Mouse (Mus musculus) CH12.LX (cell line): ENCODE data around the gene Dnajc5. TPM values are rescaled to one million over a fixed set of nuclear protein-coding genes. Genes with fewer than 3 reads are reported as not detected.

ENCODE experiments used
- DNase-seq: peaks from one replicate; pipeline ENCODE4 v3.0.0-alpha.2; 2013; ENCODE audit errors: extremely low read depth
- H3K27ac ChIP-seq: 2 replicates; pipeline ENCODE4 v1.5.1; 2012; ENCODE audit warnings: low read depth, mild to moderate bottlenecking, control low read depth, moderate library complexity; ENCODE audit not compliant: insufficient read depth
- H3K27me3 ChIP-seq: replicated peaks from 2 replicates; pipeline ENCODE3; 2012; ENCODE audit warnings: inconsistent platforms
- H3K36me3 ChIP-seq, 2 experiments: replicated peaks in 1 of 2; 2 replicates each; pipeline versions ENCODE3 to v1.6.1; 2012; ENCODE audit warnings: inconsistent platforms in 1 of 2, low read length in 1 of 2, mild to moderate bottlenecking in 1 of 2, mixed read lengths in 1 of 2, moderate library complexity in 1 of 2; ENCODE audit not compliant: control insufficient read depth in 1 of 2, insufficient read depth in 1 of 2
- H3K4me1 ChIP-seq, 2 experiments: 2 replicates each; pipeline ENCODE4 v1.6.1; 2012; ENCODE audit warnings: inconsistent platforms in 1 of 2, moderate library complexity in 1 of 2; ENCODE audit not compliant: insufficient read depth in 2 of 2, control insufficient read depth in 1 of 2
- H3K4me2 ChIP-seq: 2 replicates; pipeline ENCODE4 v1.6.1; 2012; ENCODE audit warnings: low read depth, mild to moderate bottlenecking, control low read depth; ENCODE audit not compliant: poor library complexity, insufficient read depth, severe bottlenecking
- H3K4me3 ChIP-seq, 3 experiments: fragments of 150-350 bp in 1 of 3; sonication (generic) in 1 of 3; replicated peaks in 1 of 3; 2 replicates each; pipeline versions ENCODE3 to v1.5.1; 2011 to 2012; ENCODE audit warnings: low read depth in 2 of 3, low read length in 2 of 3, mild to moderate bottlenecking in 2 of 3, moderate library complexity in 2 of 3, control low read depth in 1 of 3, improper control_type of control experiment in 1 of 3, inconsistent platforms in 1 of 3, mixed read lengths in 1 of 3; ENCODE audit not compliant: poor library complexity in 1 of 3
- H3K79me2 ChIP-seq: replicated peaks from 2 replicates; pipeline ENCODE4 v1.6.1; 2012; ENCODE audit warnings: mild to moderate bottlenecking, moderate library complexity; ENCODE audit not compliant: control insufficient read depth, poor library complexity, insufficient read depth, severe bottlenecking; ENCODE audit errors: extremely low read depth
- H3K9ac ChIP-seq: 2 replicates; pipeline ENCODE4 v1.6.1; 2012; ENCODE audit warnings: low read depth, mild to moderate bottlenecking, control low read depth, moderate library complexity; ENCODE audit not compliant: insufficient read depth
- H3K9me3 ChIP-seq: replicated peaks from 2 replicates; pipeline ENCODE3; 2012; ENCODE audit warnings: low read length, inconsistent platforms, mixed read lengths
- BHLHE40 ChIP-seq: IDR thresholded peaks from 2 replicates; pipeline ENCODE4 v1.6.1; 2011; ENCODE audit warnings: mild to moderate bottlenecking, low read depth, low read length, improper control_type of control experiment
- CHD2 ChIP-seq: IDR thresholded peaks from 2 replicates; pipeline ENCODE4 v1.6.1; 2011; ENCODE audit warnings: low read length, improper control_type of control experiment
- E2F4 ChIP-seq: IDR thresholded peaks from 2 replicates; pipeline ENCODE4 v1.6.1; 2011; ENCODE audit warnings: low read depth, low read length, improper control_type of control experiment; ENCODE audit not compliant: insufficient replicate concordance
- ELF1 ChIP-seq: IDR thresholded peaks from 2 replicates; pipeline ENCODE4 v1.6.1; 2014; ENCODE audit warnings: low read depth, mild to moderate bottlenecking, inconsistent platforms, low read length, improper control_type of control experiment
- EP300 ChIP-seq: IDR thresholded peaks from 2 replicates; pipeline ENCODE4 v1.6.1; 2011; ENCODE audit warnings: low read length, improper control_type of control experiment
- ETS1 ChIP-seq: conservative IDR thresholded peaks from 2 replicates; pipeline ENCODE4 v1.6.1; 2012; ENCODE audit warnings: low read depth, mild to moderate bottlenecking, inconsistent platforms, low read length, improper control_type of control experiment, moderate library complexity
- IRF4 ChIP-seq: IDR thresholded peaks from 2 replicates; pipeline ENCODE4 v1.6.1; 2014; ENCODE audit warnings: low read depth, mild to moderate bottlenecking, inconsistent platforms, low read length, improper control_type of control experiment
- KAT2A ChIP-seq: IDR thresholded peaks from 2 replicates; pipeline ENCODE4 v1.6.1; 2012; ENCODE audit warnings: low read length, improper control_type of control experiment, inconsistent platforms; ENCODE audit not compliant: insufficient replicate concordance
- MAFK ChIP-seq: IDR thresholded peaks from 2 replicates; pipeline ENCODE4 v1.6.1; 2011; ENCODE audit warnings: low read length, improper control_type of control experiment; ENCODE audit not compliant: insufficient replicate concordance
- MAX ChIP-seq: IDR thresholded peaks from 2 replicates; pipeline ENCODE4 v1.6.1; 2011; ENCODE audit warnings: low read length, improper control_type of control experiment
- MEF2A ChIP-seq: IDR thresholded peaks from 2 replicates; pipeline ENCODE4 v1.6.1; 2014; ENCODE audit warnings: low read depth, mild to moderate bottlenecking, inconsistent platforms, low read length, improper control_type of control experiment, borderline replicate concordance
- MYC ChIP-seq: IDR thresholded peaks from 2 replicates; pipeline ENCODE4 v1.6.1; 2011; ENCODE audit warnings: low read depth, mild to moderate bottlenecking, improper control_type of control experiment, low read length
- NELFE ChIP-seq: IDR thresholded peaks from 2 replicates; pipeline ENCODE4 v1.6.1; 2011; ENCODE audit warnings: low read depth, low read length, improper control_type of control experiment
- NRF1 ChIP-seq: IDR thresholded peaks from 2 replicates; pipeline ENCODE4 v1.6.1; 2014; ENCODE audit warnings: low read depth, mild to moderate bottlenecking, inconsistent platforms, low read length, improper control_type of control experiment, moderate library complexity
- PAX5 ChIP-seq: IDR thresholded peaks from 2 replicates; pipeline ENCODE4 v1.6.1; 2012; ENCODE audit warnings: low read length, inconsistent platforms, mixed read lengths
- POLR2A ChIP-seq: IDR thresholded peaks from 2 replicates; pipeline ENCODE4 v1.6.1; 2011; ENCODE audit warnings: low read depth, mild to moderate bottlenecking, improper control_type of control experiment, low read length
- POLR2AphosphoS2 ChIP-seq: IDR thresholded peaks from 2 replicates; pipeline ENCODE4 v1.6.1; 2011; ENCODE audit warnings: low read depth, low read length, improper control_type of control experiment
- SIN3A ChIP-seq: IDR thresholded peaks from 2 replicates; pipeline ENCODE4 v1.6.1; 2012; ENCODE audit warnings: low read length, improper control_type of control experiment, inconsistent platforms
- SMC3 ChIP-seq: IDR thresholded peaks from 2 replicates; pipeline ENCODE4 v1.6.1; 2011; ENCODE audit warnings: low read depth, low read length, improper control_type of control experiment
- TBP ChIP-seq: conservative IDR thresholded peaks from 2 replicates; pipeline ENCODE4 v1.6.1; 2011; ENCODE audit warnings: low read depth, low read length, improper control_type of control experiment
- TCF12 ChIP-seq: IDR thresholded peaks from 2 replicates; pipeline ENCODE4 v1.6.1; 2014; ENCODE audit warnings: low read depth, mild to moderate bottlenecking, inconsistent platforms, low read length, improper control_type of control experiment
- UBTF ChIP-seq: IDR thresholded peaks from 2 replicates; pipeline ENCODE4 v1.6.1; 2012; ENCODE audit warnings: low read depth, mild to moderate bottlenecking, inconsistent platforms, low read length, improper control_type of control experiment, moderate library complexity
- USF1 ChIP-seq: IDR thresholded peaks from 2 replicates; pipeline ENCODE4 v1.6.1; 2014; ENCODE audit warnings: low read depth, mild to moderate bottlenecking, inconsistent platforms, low read length, improper control_type of control experiment
- ZC3H11A ChIP-seq: IDR thresholded peaks from 2 replicates; pipeline ENCODE4 v1.6.1; 2012; ENCODE audit warnings: low read depth, mild to moderate bottlenecking, inconsistent platforms, low read length, improper control_type of control experiment
- dilution Hi-C: fragments of 300-500 bp; cut with MboI; formaldehyde crosslinking; loops from 2 replicates; pipeline ENCODE4 v1.14.3; 2020; ENCODE audit warnings: low sequenced_read_pairs; ENCODE audit not compliant: extremely low pct_unique_long_range_greater_than_20kb, extremely low pct_ligation_motif_present
- in situ Hi-C: fragments of 300-500 bp; cut with MboI; formaldehyde crosslinking; loops from 3 replicates; pipeline ENCODE4 v1.14.3; 2019; ENCODE audit warnings: low sequenced_read_pairs, low pct_ligation_motif_present, low pct_unique_long_range_greater_than_20kb, mixed read lengths
- polyA plus RNA-seq: library from polyadenylated mRNA; unstranded; fragments of >175 nt; gene quantifications from 2 replicates; pipeline ENCODE4 v1.2.1, GENCODE M21; 2012; ENCODE audit warnings: low read depth; ENCODE audit not compliant: insufficient read length
- total RNA-seq, 2 experiments: library from RNA; depleted of rRNA; stranded (reverse); fragments of 300-350 nt in 1 of 2; fragments of >200 nt in 1 of 2; gene quantifications; 2 replicates each; pipeline ENCODE4 v1.2.3; 2012 to 2014

Dnajc5 gene
- total and polyA plus RNA-seq, 3 experiments, result 51.1 to 54.6 (median 54.5) TPM

DNA sequence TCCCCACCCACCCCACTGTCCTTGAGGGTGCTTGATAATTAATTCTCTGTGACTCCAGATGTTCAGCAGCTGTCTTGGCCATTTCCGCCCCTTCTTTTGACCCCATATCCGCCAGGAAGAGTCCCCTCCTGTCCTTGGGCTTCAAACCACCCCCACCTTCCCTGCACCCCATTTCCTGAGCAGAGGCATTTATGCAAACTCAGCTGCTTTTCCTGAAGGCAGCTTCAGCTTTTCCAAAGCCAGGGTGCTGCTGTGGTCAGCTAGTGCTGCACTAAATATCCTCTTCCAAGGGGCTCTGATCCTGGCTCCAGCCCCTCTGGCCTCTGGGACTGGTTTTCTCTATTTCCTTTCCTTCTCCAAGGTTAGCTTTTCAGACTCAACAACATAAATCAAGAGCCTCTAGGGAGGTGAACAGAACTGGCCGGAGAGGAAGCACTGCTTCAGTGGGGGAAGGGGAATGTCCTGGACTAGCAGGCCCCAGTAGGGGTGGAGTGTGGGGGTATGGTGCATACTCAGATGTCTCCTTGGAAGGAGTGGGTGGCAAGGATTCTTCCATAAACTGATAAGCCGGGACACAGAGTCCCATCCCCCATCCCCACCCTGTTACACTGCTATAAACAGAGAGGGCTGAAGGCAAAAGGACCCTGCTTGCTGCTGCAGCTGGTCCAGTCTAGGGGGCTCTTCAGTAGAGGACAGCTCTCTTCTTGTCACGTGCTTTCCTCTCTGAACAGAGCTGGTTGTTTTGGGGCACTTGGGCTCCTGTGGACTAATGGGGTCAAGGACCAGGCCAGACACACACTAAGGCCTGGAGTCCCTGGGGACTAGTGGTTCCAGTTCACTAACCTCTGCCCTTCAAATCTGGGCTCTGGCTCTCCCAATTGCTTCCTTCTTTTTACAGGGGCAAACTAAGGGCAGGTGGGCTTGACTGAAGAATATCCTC, 32.7 kb upstream of the Dnajc5 start:
- H3K27me3 ChIP-seq, result no peaks in the 10 kb centered on the region
- H3K27ac ChIP-seq, result no peak overlapping the region
- no peaks in the 10 kb centered on the region for H3K36me3 ChIP-seq
- H3K9ac ChIP-seq, result no peak overlapping the region
- 0 out of 2 replicates have a peak, but pooled peaks have one; percentile 9 for TF ChIP-seq MEF2A
- TF ChIP-seq PAX5, result no peak
- TF ChIP-seq ELF1, result no peak
- TF ChIP-seq NRF1, result no peak
- TF ChIP-seq SIN3A, result no peak
- TF ChIP-seq BHLHE40, result peak; percentile 60
- TF ChIP-seq EP300, result no peak
- TF ChIP-seq CHD2, result peak; percentile 40
- no peak for TF ChIP-seq ETS1
- 0 out of 2 replicates have a peak, but pooled peaks have one; percentile 5 for TF ChIP-seq IRF4
- no peak for TF ChIP-seq SMC3
- TF ChIP-seq MAFK, result peak; percentile 43; the same call in 1 of the 2 replicates
- no peak for TF ChIP-seq NELFE
- TF ChIP-seq ZC3H11A, result no peak
- TF ChIP-seq E2F4, result no peak
- no peaks in the 10 kb centered on the region for H3K9me3 ChIP-seq
- in situ Hi-C loops (loop anchor here (5.0 to 25.0 kb wide), 2 partner anchors 95 to 300 kb away; partner anchors contain the start of gene Ppdpf), dilution Hi-C loops (no loop called here)
- H3K4me2 ChIP-seq, result peak overlapping the region; percentile 24; the same call in 1 of the 2 replicates
- peak; percentile 24 for DNase-seq
- H3K4me3 ChIP-seq, result no peak overlapping the region
- no peaks in the 10 kb centered on the region for H3K79me2 ChIP-seq
- peaks cover 31 to 71% of the 10 kb centered on the region in 2 experiments for H3K4me1 ChIP-seq

DNA sequence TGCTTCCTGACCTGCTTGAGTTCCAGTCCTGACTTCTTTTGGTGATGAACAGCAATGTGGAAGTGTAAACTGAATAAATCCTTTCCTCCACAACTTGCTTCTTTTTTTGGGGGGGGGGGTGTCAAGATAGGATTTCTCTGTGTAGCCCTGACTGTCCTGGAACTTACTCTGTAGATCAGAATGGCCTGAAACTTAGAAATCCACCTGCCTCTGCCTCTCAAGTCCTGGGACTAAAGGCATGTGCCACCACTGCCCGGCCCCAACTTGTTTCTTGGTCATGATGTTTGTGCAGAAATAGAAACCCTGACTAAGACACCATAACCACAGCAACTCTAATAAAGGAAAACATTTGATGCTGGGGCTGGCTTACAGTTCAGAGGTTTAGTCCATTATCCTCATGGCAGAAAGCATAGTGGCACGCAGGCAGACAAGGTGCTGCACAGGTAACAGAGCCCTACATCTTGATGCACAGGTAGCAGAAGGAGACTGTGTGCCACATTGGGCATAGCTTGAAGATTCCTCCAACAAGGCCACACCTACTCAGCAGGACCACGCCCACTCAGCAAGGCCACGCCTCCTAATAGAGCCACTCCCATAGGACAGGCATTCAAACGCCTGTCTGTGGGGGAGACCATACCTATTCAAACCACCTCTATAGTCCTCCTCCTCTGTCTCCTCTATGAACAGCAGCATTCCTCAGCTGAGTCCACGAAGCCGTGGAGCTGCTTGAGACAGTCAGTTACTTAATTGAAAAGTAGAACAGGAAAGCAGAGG, 28.7 kb upstream of the Dnajc5 start:
- H3K9ac ChIP-seq, result no peak overlapping the region
- no peak for TF ChIP-seq POLR2A
- no peak for TF ChIP-seq TCF12
- TF ChIP-seq MYC, result no peak
- TF ChIP-seq POLR2AphosphoS2, result no peak
- no peak for TF ChIP-seq MAFK
- 0 out of 2 replicates have a peak, but pooled peaks have one; percentile 7 for TF ChIP-seq TBP
- TF ChIP-seq MAX, result 0 out of 2 replicates have a peak, but pooled peaks have one; percentile 21
- TF ChIP-seq UBTF, result no peak
- no peak for TF ChIP-seq KAT2A
- no peak for TF ChIP-seq ELF1
- TF ChIP-seq USF1, result no peak
- no peak overlapping the region for H3K27ac ChIP-seq
- peaks cover 20 to 50% of the 10 kb centered on the region in 2 experiments for H3K4me1 ChIP-seq
- peak overlapping the region in 2 of 3 experiments; percentile 15 to 23 for H3K4me3 ChIP-seq
- peaks cover 0 to 7% of the 10 kb centered on the region in 2 experiments for H3K36me3 ChIP-seq
- H3K4me2 ChIP-seq, result peak overlapping the region; percentile 4; the same call in 1 of the 2 replicates
- DNase-seq, result peak; percentile 89
- in situ Hi-C loops (loop anchor here (5.0 to 25.0 kb wide), 2 partner anchors 74 to 304 kb away; partner anchors contain the start of gene Ppdpf), dilution Hi-C loops (no loop called here)
- no peaks in the 10 kb centered on the region for H3K79me2 ChIP-seq
- H3K27me3 ChIP-seq, result no peaks in the 10 kb centered on the region
- no peaks in the 10 kb centered on the region for H3K9me3 ChIP-seq
